Mouse (Mus musculus): ENCODE measurements at regions not wholly inside any gene's neighbourhood (a gene's known extent, or its start where the extent isn't known, plus 50 kb on each side); places are given as distances from the start of the nearest gene placed in this dataset.

- H3K36me3 ChIP-seq (ENCODE audit: control insufficient read depth, insufficient read depth, low read length) = no peaks in the 10 kb centered on the region
- DNase-seq (ENCODE audit: extremely low read depth, low read depth, low spot score) = peak; percentile 15
- H3K4me3 ChIP-seq (ENCODE audit: insufficient read depth, low read depth, low read length) = no peak overlapping the region
- no peaks in the 10 kb centered on the region for H3K27me3 ChIP-seq (ENCODE audit: control insufficient read depth, insufficient read depth, low read length)
- no peak for TF ChIP-seq POLR2A (IDR thresholded peaks at IDR 0.05; ENCODE audit: extremely low read depth, insufficient read depth, low read length)
- no peak for TF ChIP-seq CTCF (IDR thresholded peaks at IDR 0.05; ENCODE audit: low read depth, low read length)
- no peaks in the 10 kb centered on the region for H3K79me2 ChIP-seq (ENCODE audit: control insufficient read depth, insufficient read depth, low read length)
- WGBS = 79% methylated on average over 10 of the region's 10 CpGs
- H3K4me1 ChIP-seq (ENCODE audit: control insufficient read depth, insufficient read depth, low read length) = no peaks in the 10 kb centered on the region
- no peak overlapping the region for H3K9ac ChIP-seq (ENCODE audit: low read depth, low read length)
- no peak overlapping the region for H3K27ac ChIP-seq (replicated peaks; ENCODE audit: insufficient read depth, low read depth, low read length)
Observed at GRCm38 (mm10) chr14:104937083-104937864, 239.9 kb downstream of the Rbm26 start.

GRCm38 (mm10) chr14:104935956-104936355, 241.2 kb downstream of the Rbm26 start:
- WGBS = 72% methylated on average over 11 of the region's 11 CpGs
- Histone ChIP-seq H3K9ac (ENCODE audit: low read depth, low read length) (no peak overlapping the region), H3K4me1 (ENCODE audit: control insufficient read depth, insufficient read depth, low read length) (no peaks in the 10 kb centered on the region), H3K79me2 (ENCODE audit: control insufficient read depth, insufficient read depth, low read length) (no peaks in the 10 kb centered on the region), H3K27ac (replicated peaks; ENCODE audit: insufficient read depth, low read depth, low read length) (no peak overlapping the region), H3K4me3 (ENCODE audit: insufficient read depth, low read depth, low read length) (no peak overlapping the region), H3K27me3 (ENCODE audit: control insufficient read depth, insufficient read depth, low read length) (no peaks in the 10 kb centered on the region), H3K36me3 (ENCODE audit: control insufficient read depth, insufficient read depth, low read length) (no peaks in the 10 kb centered on the region)
- TF ChIP-seq CTCF (IDR thresholded peaks at IDR 0.05; ENCODE audit: low read depth, low read length) = no peak
- no peak for TF ChIP-seq POLR2A (IDR thresholded peaks at IDR 0.05; ENCODE audit: extremely low read depth, insufficient read depth, low read length)
- DNase-seq (ENCODE audit: extremely low read depth, low read depth, low spot score) = no peak

- no peak overlapping the region for H3K27ac ChIP-seq (replicated peaks; ENCODE audit: insufficient read depth, low read depth, low read length)
- DNase-seq (ENCODE audit: extremely low read depth, low read depth, low spot score) = no peak
- no peaks in the 10 kb centered on the region for H3K79me2 ChIP-seq (ENCODE audit: control insufficient read depth, insufficient read depth, low read length)
- H3K36me3 ChIP-seq (ENCODE audit: control insufficient read depth, insufficient read depth, low read length) = no peaks in the 10 kb centered on the region
- no peaks in the 10 kb centered on the region for H3K27me3 ChIP-seq (ENCODE audit: control insufficient read depth, insufficient read depth, low read length)
- no peaks in the 10 kb centered on the region for H3K4me1 ChIP-seq (ENCODE audit: control insufficient read depth, insufficient read depth, low read length)
- no peak overlapping the region for H3K9ac ChIP-seq (ENCODE audit: low read depth, low read length)
- no peak for TF ChIP-seq POLR2A (IDR thresholded peaks at IDR 0.05; ENCODE audit: extremely low read depth, insufficient read depth, low read length)
- no peak for TF ChIP-seq CTCF (IDR thresholded peaks at IDR 0.05; ENCODE audit: low read depth, low read length)
- H3K4me3 ChIP-seq (ENCODE audit: insufficient read depth, low read depth, low read length) = no peak overlapping the region
Observed at GRCm38 (mm10) chr14:104905706-104906105, 271.4 kb downstream of the Rbm26 start.

GRCm38 (mm10) chr14:104902120-104903027, 274.8 kb downstream of the Rbm26 start:
- no peaks in the 10 kb centered on the region for H3K79me2 ChIP-seq (ENCODE audit: control insufficient read depth, insufficient read depth, low read length)
- no peak overlapping the region for H3K4me3 ChIP-seq (ENCODE audit: insufficient read depth, low read depth, low read length)
- H3K27ac ChIP-seq (replicated peaks; ENCODE audit: insufficient read depth, low read depth, low read length) = no peak overlapping the region
- no peaks in the 10 kb centered on the region for H3K36me3 ChIP-seq (ENCODE audit: control insufficient read depth, insufficient read depth, low read length)
- no peaks in the 10 kb centered on the region for H3K4me1 ChIP-seq (ENCODE audit: control insufficient read depth, insufficient read depth, low read length)
- H3K9ac ChIP-seq (ENCODE audit: low read depth, low read length) = no peak overlapping the region
- TF ChIP-seq POLR2A (IDR thresholded peaks at IDR 0.05; ENCODE audit: extremely low read depth, insufficient read depth, low read length) = no peak
- no peak for TF ChIP-seq CTCF (IDR thresholded peaks at IDR 0.05; ENCODE audit: low read depth, low read length)
- no peak for DNase-seq (ENCODE audit: extremely low read depth, low read depth, low spot score)
- 76% methylated on average over 10 of the region's 10 CpGs for WGBS
- H3K27me3 ChIP-seq (ENCODE audit: control insufficient read depth, insufficient read depth, low read length) = no peaks in the 10 kb centered on the region

GRCm38 (mm10) chr14:104901072-104901471, 276.1 kb downstream of the Rbm26 start:
- Histone ChIP-seq H3K9ac (ENCODE audit: low read depth, low read length) (no peak overlapping the region), H3K27ac (replicated peaks; ENCODE audit: insufficient read depth, low read depth, low read length) (no peak overlapping the region), H3K36me3 (ENCODE audit: control insufficient read depth, insufficient read depth, low read length) (no peaks in the 10 kb centered on the region), H3K79me2 (ENCODE audit: control insufficient read depth, insufficient read depth, low read length) (no peaks in the 10 kb centered on the region), H3K4me1 (ENCODE audit: control insufficient read depth, insufficient read depth, low read length) (no peaks in the 10 kb centered on the region), H3K4me3 (ENCODE audit: insufficient read depth, low read depth, low read length) (no peak overlapping the region), H3K27me3 (ENCODE audit: control insufficient read depth, insufficient read depth, low read length) (no peaks in the 10 kb centered on the region)
- TF ChIP-seq CTCF (IDR thresholded peaks at IDR 0.05; ENCODE audit: low read depth, low read length) (no peak), POLR2A (IDR thresholded peaks at IDR 0.05; ENCODE audit: extremely low read depth, insufficient read depth, low read length) (no peak)
- WGBS = 61% methylated on average over 11 of the region's 11 CpGs
- DNase-seq (ENCODE audit: extremely low read depth, low read depth, low spot score) = no peak
